8 mouse cellular contexts compared by ENCODE assay signal in genomic region chr17:66755191-66755654, GRCm38 (mm10).
A peak's percentile ranks its signal among the peaks of the same experiment; 100 is the strongest.
DNase-seq lines count a peak whose midpoint lies in the region; ATAC-seq and TF ChIP-seq lines count a peak whose summit lies in the region.

No protein-coding gene starts in this region.

- H3K9me3 ChIP-seq in ES-Bruce4 (replicated peaks; ENCODE audit: control insufficient read depth, insufficient read depth, low read length, poor library complexity, severe bottlenecking) = no peaks in the 10 kb centered on the region
- H3K9me3 ChIP-seq in hindbrain, embryonic 12.5 days (replicated peaks) = no peaks in the 10 kb centered on the region

- no peak overlapping the region for H3K4me3 ChIP-seq in ES-Bruce4 (ENCODE audit: low read depth, low read length)
- H3K4me3 ChIP-seq in hindbrain, embryonic 12.5 days = no peak overlapping the region

- no peak overlapping the region for H3K27ac ChIP-seq in ES-Bruce4 (ENCODE audit: insufficient read depth, low read length)
- no peak overlapping the region for H3K27ac ChIP-seq in hindbrain, embryonic 12.5 days

- peak; percentile 46; the same call in 1 of the 2 replicates for ATAC-seq in hindbrain, embryonic 12.5 days (ENCODE audit: low FRiP score)

- H3K4me2 ChIP-seq in hindbrain, embryonic 12.5 days (replicated peaks) = no peak overlapping the region

- no peaks in the 10 kb centered on the region for H3K36me3 ChIP-seq in ES-Bruce4 (ENCODE audit: control insufficient read depth, insufficient read depth, low read length, poor library complexity, severe bottlenecking)
- H3K36me3 ChIP-seq in hindbrain, embryonic 12.5 days = no peaks in the 10 kb centered on the region

- TF ChIP-seq EP300 in ES-Bruce4 (IDR thresholded peaks at IDR 0.05; ENCODE audit: insufficient read depth, low read depth, low read length) = no peak

- H3K27me3 ChIP-seq in ES-Bruce4 (ENCODE audit: control insufficient read depth, insufficient read depth, low read length, poor library complexity, severe bottlenecking) = no peaks in the 10 kb centered on the region
- H3K27me3 ChIP-seq in hindbrain, embryonic 12.5 days = no peaks in the 10 kb centered on the region

- TF ChIP-seq CTCF in ES-Bruce4 (IDR thresholded peaks at IDR 0.05; ENCODE audit: low read depth, low read length) = peak; percentile 34

- 18% methylated on average over 3 of the region's 3 CpGs for WGBS in hindbrain, embryonic 12.5 days

- no peak overlapping the region for H3K9ac ChIP-seq in ES-Bruce4 (ENCODE audit: low read depth, poor library complexity, severe bottlenecking)
- H3K9ac ChIP-seq in hindbrain, embryonic 12.5 days = no peak overlapping the region

- TF ChIP-seq POLR2A in ES-Bruce4 (IDR thresholded peaks at IDR 0.05; ENCODE audit: insufficient read depth, low read length) = no peak

- DNase-seq in adrenal gland, postnatal 36 days = peak; percentile 26 to 39
- DNase-seq in fibroblast of lung, adult 2 months (ENCODE audit: low read depth) = peak; percentile 21
- DNase-seq in layer of hippocampus, adult 9-11 months = peak; percentile 35
- peak; percentile 28 to 57 for DNase-seq in lung, postnatal 4 days
- DNase-seq in right cerebral cortex, postnatal 36 days (ENCODE audit: low spot score in 2 of 2) = peak; percentile 12 to 19
- DNase-seq in ovary, postnatal 36 days (ENCODE audit: low spot score) = no peak

- no peaks in the 10 kb centered on the region for H3K4me1 ChIP-seq in ES-Bruce4 (ENCODE audit: control insufficient read depth, insufficient read depth, low read length)
- H3K4me1 ChIP-seq in hindbrain, embryonic 12.5 days = peaks cover 19% of the 10 kb centered on the region
